Mouse (Mus musculus): ENCODE data around the gene Elmod3. TPM values are rescaled to one million over a fixed set of nuclear protein-coding genes. Genes with fewer than 3 reads are reported as not detected.

The Elmod3 gene
- total and polyA plus RNA-seq, 3 experiments, result 4.2 to 9.0 (median 7.1) TPM

DNA sequence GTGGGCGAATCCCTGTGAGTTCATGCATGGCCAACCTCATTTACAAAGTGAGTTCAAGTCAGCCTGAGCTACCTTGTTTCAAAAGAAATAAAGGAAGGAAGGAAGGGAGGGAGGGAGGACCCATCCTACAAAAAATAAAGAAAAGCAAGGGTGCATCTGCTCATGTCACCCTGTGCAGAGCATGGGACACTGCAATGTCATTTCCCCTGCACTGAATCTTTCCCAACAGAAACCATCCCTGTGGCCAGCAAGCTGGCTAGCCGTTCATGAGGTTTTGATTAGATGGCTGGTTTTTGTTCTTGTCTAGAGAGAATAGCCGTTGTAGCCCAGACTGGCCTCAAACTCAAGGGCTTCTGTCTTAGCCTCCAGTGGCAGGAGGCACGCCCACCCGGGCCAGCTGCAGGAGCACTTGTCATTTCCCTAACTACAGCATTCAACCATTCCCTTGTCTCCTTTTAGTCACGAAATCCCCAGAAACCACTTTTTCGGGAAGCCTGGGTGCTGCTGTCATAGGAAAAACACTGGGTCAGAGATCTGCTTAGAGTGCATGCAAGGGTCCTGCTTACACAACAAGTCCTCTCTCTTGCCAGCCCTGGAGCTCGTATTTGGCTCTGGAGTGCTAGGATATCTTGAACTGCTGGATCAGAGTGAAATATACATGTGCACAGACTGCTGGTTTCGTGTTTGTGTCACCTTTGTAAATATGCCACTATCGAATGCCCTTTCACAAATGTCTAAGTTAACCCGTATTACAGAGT lies 16.4 kb downstream of the Elmod3 start:
- no peak for DNase-seq (ENCODE audit: extremely low read depth)
- no peak overlapping the region for H3K27ac ChIP-seq (ENCODE audit: insufficient read depth, low read depth)
- no peak overlapping the region for H3K4me2 ChIP-seq (ENCODE audit: insufficient read depth, low read depth, poor library complexity, severe bottlenecking)
- peaks cover 12 to 61% of the 10 kb centered on the region in 2 experiments for H3K36me3 ChIP-seq (replicated peaks in 1 of 2; ENCODE audit: control insufficient read depth in 1 of 2, insufficient read depth in 1 of 2, low read length in 1 of 2)
- no peak overlapping the region for H3K4me3 ChIP-seq (replicated peaks in 1 of 3; ENCODE audit: low read depth in 2 of 3, low read length in 2 of 3, poor library complexity in 1 of 3)
- H3K27me3 ChIP-seq (replicated peaks), result no peaks in the 10 kb centered on the region
- in situ Hi-C loops (cut with MboI; ENCODE audit: low pct_ligation_motif_present, low pct_unique_long_range_greater_than_20kb, low sequenced_read_pairs) (no loop called here), dilution Hi-C loops (cut with MboI; ENCODE audit: extremely low pct_ligation_motif_present, extremely low pct_unique_long_range_greater_than_20kb, low sequenced_read_pairs) (no loop called here)
- TF ChIP-seq USF2 (conservative IDR thresholded peaks at IDR 0.05; ENCODE audit: low read depth, low read length) (no peak), USF1 (IDR thresholded peaks at IDR 0.05; ENCODE audit: low read depth, low read length) (no peak), MYC (IDR thresholded peaks at IDR 0.05; ENCODE audit: low read depth, low read length) (no peak), CHD1 (IDR thresholded peaks at IDR 0.05; ENCODE audit: low read depth, low read length) (no peak), ELF1 (IDR thresholded peaks at IDR 0.05; ENCODE audit: low read depth, low read length) (no peak), NELFE (IDR thresholded peaks at IDR 0.05; ENCODE audit: low read depth, low read length) (no peak), E2F4 (IDR thresholded peaks at IDR 0.05; ENCODE audit: insufficient replicate concordance, low read depth, low read length) (no peak), BHLHE40 (IDR thresholded peaks at IDR 0.05; ENCODE audit: low read depth, low read length) (no peak)
- no peaks in the 10 kb centered on the region for H3K79me2 ChIP-seq (replicated peaks; ENCODE audit: control insufficient read depth, extremely low read depth, insufficient read depth, poor library complexity, severe bottlenecking)
- peaks cover 0 to 11% of the 10 kb centered on the region in 2 experiments; a peak in 1 of 4 replicates for H3K4me1 ChIP-seq (ENCODE audit: control insufficient read depth in 1 of 2, insufficient read depth in 2 of 2)
- H3K9me3 ChIP-seq (replicated peaks; ENCODE audit: low read length), result no peaks in the 10 kb centered on the region
- H3K9ac ChIP-seq (ENCODE audit: insufficient read depth, low read depth), result no peak overlapping the region

DNA sequence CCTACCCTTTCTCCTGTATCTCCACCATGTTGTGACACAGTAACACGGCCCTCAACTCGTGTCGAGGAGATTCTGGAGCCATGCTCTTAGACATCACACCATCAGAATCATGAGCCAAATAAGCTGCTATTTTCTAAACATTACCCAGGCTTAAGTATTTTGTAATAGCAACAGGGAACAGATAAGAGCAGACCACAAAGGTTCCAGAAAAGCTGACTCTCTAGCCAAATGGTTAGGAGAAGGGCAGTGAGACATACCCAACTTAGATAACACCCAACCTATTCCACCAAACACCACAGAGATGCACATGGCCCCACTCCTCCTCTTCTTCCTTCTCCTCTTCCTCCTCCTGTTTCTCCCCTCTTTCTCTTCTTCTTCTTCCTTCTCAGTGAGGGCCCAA lies 22.2 kb downstream of the Elmod3 start:
- Histone ChIP-seq H3K4me2 (ENCODE audit: insufficient read depth, low read depth, poor library complexity, severe bottlenecking) (no peak overlapping the region), H3K4me1 (ENCODE audit: control insufficient read depth in 1 of 2, insufficient read depth in 2 of 2) (no peaks in the 10 kb centered on the region), H3K9ac (ENCODE audit: insufficient read depth, low read depth) (no peak overlapping the region), H3K27ac (ENCODE audit: insufficient read depth, low read depth) (no peak overlapping the region), H3K79me2 (replicated peaks; ENCODE audit: control insufficient read depth, extremely low read depth, insufficient read depth, poor library complexity, severe bottlenecking) (no peaks in the 10 kb centered on the region), H3K36me3 (replicated peaks in 1 of 2; ENCODE audit: control insufficient read depth in 1 of 2, insufficient read depth in 1 of 2, low read length in 1 of 2) (peaks cover 17 to 83% of the 10 kb centered on the region in 2 experiments), H3K9me3 (replicated peaks; ENCODE audit: low read length) (no peaks in the 10 kb centered on the region), H3K4me3 (replicated peaks in 1 of 3; ENCODE audit: low read depth in 2 of 3, low read length in 2 of 3, poor library complexity in 1 of 3) (no peak overlapping the region), H3K27me3 (replicated peaks) (no peaks in the 10 kb centered on the region)
- dilution Hi-C loops (cut with MboI; ENCODE audit: extremely low pct_ligation_motif_present, extremely low pct_unique_long_range_greater_than_20kb, low sequenced_read_pairs) (no loop called here), in situ Hi-C loops (cut with MboI; ENCODE audit: low pct_ligation_motif_present, low pct_unique_long_range_greater_than_20kb, low sequenced_read_pairs) (no loop called here)
- TF ChIP-seq HCFC1 (IDR thresholded peaks at IDR 0.05; ENCODE audit: low read depth, low read length), result no peak
- TF ChIP-seq ETS1 (conservative IDR thresholded peaks at IDR 0.05; ENCODE audit: low read depth, low read length), result no peak
- TF ChIP-seq POLR2A (IDR thresholded peaks at IDR 0.05; ENCODE audit: low read depth, low read length), result no peak
- TF ChIP-seq MEF2A (IDR thresholded peaks at IDR 0.05; ENCODE audit: borderline replicate concordance, low read depth, low read length), result no peak
- TF ChIP-seq USF2 (conservative IDR thresholded peaks at IDR 0.05; ENCODE audit: low read depth, low read length), result no peak
- no peak for TF ChIP-seq CHD1 (IDR thresholded peaks at IDR 0.05; ENCODE audit: low read depth, low read length)
- TF ChIP-seq PAX5 (IDR thresholded peaks at IDR 0.05; ENCODE audit: low read length), result no peak
- no peak for TF ChIP-seq POLR2AphosphoS2 (IDR thresholded peaks at IDR 0.05; ENCODE audit: low read depth, low read length)
- no peak for TF ChIP-seq RCOR1 (conservative IDR thresholded peaks at IDR 0.05; ENCODE audit: low read depth, low read length)
- TF ChIP-seq USF1 (IDR thresholded peaks at IDR 0.05; ENCODE audit: low read depth, low read length), result no peak
- no peak for TF ChIP-seq ZKSCAN1 (IDR thresholded peaks at IDR 0.05; ENCODE audit: borderline replicate concordance, low read depth, low read length)
- TF ChIP-seq JUN (IDR thresholded peaks at IDR 0.05; ENCODE audit: insufficient read depth, low read depth, low read length), result no peak
- TF ChIP-seq BHLHE40 (IDR thresholded peaks at IDR 0.05; ENCODE audit: low read depth, low read length), result no peak
- no peak for TF ChIP-seq NRF1 (IDR thresholded peaks at IDR 0.05; ENCODE audit: low read depth, low read length)
- no peak for TF ChIP-seq NELFE (IDR thresholded peaks at IDR 0.05; ENCODE audit: low read depth, low read length)
- TF ChIP-seq MAFK (IDR thresholded peaks at IDR 0.05; ENCODE audit: insufficient replicate concordance, low read length), result no peak
- no peak for TF ChIP-seq JUND (conservative IDR thresholded peaks at IDR 0.05; ENCODE audit: low read depth, low read length)
- no peak for DNase-seq (ENCODE audit: extremely low read depth)
